Mouse (Mus musculus) MEL (cell line): ENCODE results near the gene Ckmt2.

Source experiments
- CHD2 ChIP-seq: IDR thresholded peaks from 2 replicates; pipeline ENCODE4 v1.6.1; 2011; ENCODE audit warnings: low read length, improper control_type of control experiment
- ETS1 ChIP-seq: IDR thresholded peaks from 2 replicates; pipeline ENCODE4 v1.6.1; 2012; ENCODE audit warnings: low read depth, mild to moderate bottlenecking, inconsistent platforms, low read length, improper control_type of control experiment, moderate library complexity
- JUND ChIP-seq: IDR thresholded peaks from 2 replicates; pipeline ENCODE4 v1.6.1; 2011; ENCODE audit warnings: low read depth, mild to moderate bottlenecking, improper control_type of control experiment, low read length
- KAT2A ChIP-seq: conservative IDR thresholded peaks from 2 replicates; pipeline ENCODE4 v1.6.1; 2012; ENCODE audit warnings: low read depth, low read length, improper control_type of control experiment, inconsistent platforms
- MAZ ChIP-seq: IDR thresholded peaks from 2 replicates; pipeline ENCODE4 v1.6.1; 2012; ENCODE audit warnings: low read depth, mild to moderate bottlenecking, inconsistent platforms, low read length, improper control_type of control experiment
- POLR2A ChIP-seq, 2 experiments: IDR thresholded peaks; 2 replicates each; pipeline ENCODE4 v1.6.1; 2011 to 2012; ENCODE audit warnings: low read length in 2 of 2, mild to moderate bottlenecking in 2 of 2, control low read depth in 1 of 2, improper control_type of control experiment in 1 of 2, low read depth in 1 of 2, moderate library complexity in 1 of 2; ENCODE audit not compliant: control insufficient read depth in 1 of 2, insufficient read depth in 1 of 2, poor library complexity in 1 of 2

DNA sequence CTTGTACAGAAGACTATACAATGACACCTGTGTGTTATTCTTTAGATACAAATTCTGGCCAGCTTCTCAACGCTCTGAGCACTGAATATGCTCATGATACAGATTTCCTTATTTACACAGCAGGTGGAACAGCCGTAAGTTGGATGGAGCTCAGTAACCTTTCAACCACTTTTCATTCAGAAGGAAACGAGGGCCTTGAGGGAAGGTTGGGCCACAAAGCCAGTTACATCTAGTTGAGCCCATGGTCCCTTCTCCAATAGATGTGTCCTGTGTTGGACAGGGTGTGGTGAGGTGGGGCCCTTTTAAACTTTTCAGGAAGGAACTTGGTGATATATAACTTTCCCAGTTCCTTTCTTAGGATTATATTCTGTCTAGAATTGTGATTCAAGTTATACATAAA, 22.3 kb downstream of the Ckmt2 start:
- TF ChIP-seq POLR2A (IDR thresholded peaks at IDR 0.05; ENCODE audit: control insufficient read depth in 1 of 2, insufficient read depth in 1 of 2, low read depth in 1 of 2, low read length in 2 of 2, poor library complexity in 1 of 2): no peak
- no peak for TF ChIP-seq KAT2A
- no peak for TF ChIP-seq ETS1
- TF ChIP-seq MAZ: no peak
- no peak for TF ChIP-seq CHD2
- no peak for TF ChIP-seq JUND
